Mouse (Mus musculus): ENCODE results near the gene Gm8332. TPM values are rescaled to one million over a fixed set of nuclear protein-coding genes. Genes with fewer than 3 reads are reported as not detected.

The Gm8332 gene
- not detected for polyA plus RNA-seq (2017; shearing (Covaris generic))

DNA sequence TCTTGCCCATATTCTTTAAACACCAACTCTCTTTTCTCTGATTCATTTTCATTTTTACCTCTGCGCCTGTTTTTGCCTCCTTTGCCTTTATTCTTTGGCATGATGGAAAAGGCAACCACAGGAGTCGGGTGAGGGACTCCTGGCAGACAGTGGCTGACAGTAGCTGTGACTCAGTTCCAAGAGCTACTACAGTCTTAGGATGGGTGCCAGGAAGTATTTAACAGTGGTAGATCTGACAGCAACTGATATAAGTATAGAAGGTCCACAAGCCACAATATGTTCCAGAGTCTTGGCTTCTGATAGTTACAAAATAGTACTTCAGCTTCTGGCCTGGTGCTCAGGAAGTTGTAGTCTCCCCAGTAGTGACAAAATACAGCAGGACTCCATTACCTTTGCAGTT, at the start of gene Gm8332:
Gene Gm8332, minus strand, starts transcription at position 101 of the 400 bp plus-strand sequence.

GRCm38 (mm10) chr12:88274400-88274799, 24.5 kb upstream of the Gm8332 start, which contains the start of gene Gm5662:
Gene Gm5662 (minus strand): TSS chr12:88274500.

Other genes starting within 250 kb of the Gm8332 start
- not detected for gene Gm2075, start 238.3 kb downstream of the Gm8332 start, polyA plus RNA-seq (2017; shearing (Covaris generic))
- not detected for gene Gm6803, start 231.3 kb downstream of the Gm8332 start, polyA plus RNA-seq (2017; shearing (Covaris generic))
- gene Gm2056, start 223.1 kb downstream of the Gm8332 start, polyA plus RNA-seq (2017; shearing (Covaris generic)): not detected
- gene Gm16368, start 166.4 kb downstream of the Gm8332 start, polyA plus RNA-seq (2017; shearing (Covaris generic)): not detected
- not detected for gene Gm10436, start 68.0 kb downstream of the Gm8332 start, polyA plus RNA-seq (2017; shearing (Covaris generic))
- gene Gm5662, start 24.4 kb upstream of the Gm8332 start, polyA plus RNA-seq (2017; shearing (Covaris generic)): 0.25 TPM
- gene Gm5039, start 73.9 kb upstream of the Gm8332 start, polyA plus RNA-seq (2017; shearing (Covaris generic)): not detected
- gene Adck1, start 110.5 kb upstream of the Gm8332 start, polyA plus RNA-seq (2017; shearing (Covaris generic)): 16.8 TPM

Measured in effector memory CD4-positive, alpha-beta T cell, adult 5 months (primary cell).